Mouse (Mus musculus) heart, embryonic 11.5 days (tissue): ENCODE measurements around the gene Spop. TPM values are rescaled to one million over a fixed set of nuclear protein-coding genes. Genes with fewer than 3 reads are reported as not detected.
A peak's percentile ranks its signal among the peaks of the same experiment; 100 is the strongest.

Source experiments
- ATAC-seq: fragments of 200-750 bp; cut with Nextera tagmentation; replicated peaks from 2 replicates; pipeline ENCODE4 v1.8.0; 2017; ENCODE audit warnings: moderate library complexity; ENCODE audit not compliant: insufficient number of reproducible peaks, low FRiP score, low TSS enrichment
- H3K27ac ChIP-seq: fragments of 300-500 bp; sonication (generic); 2 replicates; pipeline ENCODE4 v1.5.1; 2014; ENCODE audit warnings: mild to moderate bottlenecking, low read depth, low read length
- H3K27me3 ChIP-seq: fragments of 300-500 bp; sonication (generic); 2 replicates; pipeline ENCODE4 v1.6.1; 2014; ENCODE audit warnings: mild to moderate bottlenecking, low read length, mixed read lengths; ENCODE audit not compliant: control insufficient read depth, insufficient read depth
- H3K36me3 ChIP-seq: fragments of 300-500 bp; sonication (generic); 2 replicates; pipeline ENCODE4 v1.6.1; 2014; ENCODE audit warnings: mild to moderate bottlenecking, low read length, moderate library complexity, mixed read lengths; ENCODE audit not compliant: control insufficient read depth, insufficient read depth
- H3K4me1 ChIP-seq: fragments of 300-500 bp; sonication (generic); 2 replicates; pipeline ENCODE4 v1.6.1; 2014; ENCODE audit warnings: low read length; ENCODE audit not compliant: control insufficient read depth, insufficient read depth
- H3K4me2 ChIP-seq: fragments of 300-500 bp; sonication (generic); 2 replicates; pipeline ENCODE4 v1.6.1; 2014; ENCODE audit warnings: mild to moderate bottlenecking, moderate library complexity
- H3K4me3 ChIP-seq: fragments of 300-500 bp; sonication (generic); 2 replicates; pipeline ENCODE4 v1.5.1; 2014; ENCODE audit warnings: low read depth, low read length
- H3K9ac ChIP-seq: fragments of 300-500 bp; sonication (generic); 2 replicates; pipeline ENCODE4 v1.6.1; 2014; ENCODE audit warnings: mild to moderate bottlenecking, low read depth, low read length, moderate library complexity
- H3K9me3 ChIP-seq: fragments of 300-500 bp; sonication (generic); replicated peaks from 2 replicates; pipeline ENCODE4 v1.6.1; 2016; ENCODE audit warnings: low read length; ENCODE audit not compliant: control insufficient read depth
- WGBS: fragments of 180-500 bp; shearing (Covaris S2); extraction: QIAGEN DNeasy Blood & Tissue Kit; methylation state at CpG from one replicate; pipeline ENCODE4 v1.1.7; 2014; ENCODE audit not compliant: insufficient replicate concordance; 5-methylcytosine and 5-hydroxymethylcytosine counted together
- polyA plus RNA-seq: library from polyadenylated mRNA; unstranded; fragments of >200 nt; fragmentation: Nextera tagmentation; extraction: Ambion mirVana; gene quantifications from 2 replicates; pipeline ENCODE4 v1.2.1, GENCODE M21; 2014

The Spop gene
- polyA plus RNA-seq, 1 experiment from 2014 or later = 82.3 TPM

- Histone ChIP-seq H3K4me1 (no peaks in the 10 kb centered on the region), H3K27ac (no peak overlapping the region), H3K4me2 (no peak overlapping the region), H3K27me3 (peaks cover 9% of the 10 kb centered on the region; the same call in 1 of the 2 replicates), H3K36me3 (no peaks in the 10 kb centered on the region), H3K9ac (no peak overlapping the region), H3K9me3 (no peaks in the 10 kb centered on the region), H3K4me3 (no peak overlapping the region)
- 75% methylated on average over 3 of the region's 3 CpGs for WGBS
- ATAC-seq = no peak
Measured at GRCm38 (mm10) chr11:95528231-95528630, 114.4 kb downstream of the Spop start.

GRCm38 (mm10) chr11:95532353-95533072, 118.6 kb downstream of the Spop start:
- WGBS = 65% methylated on average over 13 of the region's 13 CpGs
- Histone ChIP-seq H3K9me3 (no peaks in the 10 kb centered on the region), H3K4me1 (no peaks in the 10 kb centered on the region), H3K36me3 (no peaks in the 10 kb centered on the region), H3K27me3 (peaks cover 13% of the 10 kb centered on the region), H3K4me2 (no peak overlapping the region), H3K27ac (no peak overlapping the region), H3K4me3 (no peak overlapping the region), H3K9ac (no peak overlapping the region)
- no peak for ATAC-seq

GRCm38 (mm10) chr11:95533484-95534160, 119.7 kb downstream of the Spop start:
- Histone ChIP-seq H3K4me2 (peak overlapping the region; percentile 49), H3K36me3 (no peaks in the 10 kb centered on the region), H3K27me3 (peaks cover 13% of the 10 kb centered on the region), H3K4me3 (no peak overlapping the region), H3K9me3 (no peaks in the 10 kb centered on the region), H3K9ac (0 out of 2 replicates have a peak overlapping the region, but pooled peaks have one; percentile 43), H3K27ac (no peak overlapping the region), H3K4me1 (no peaks in the 10 kb centered on the region)
- WGBS = 17% methylated on average over 24 of the region's 24 CpGs
- ATAC-seq = peak; percentile 69

GRCm38 (mm10) chr11:95538378-95539104, 124.7 kb downstream of the Spop start:
- H3K9ac ChIP-seq = no peak overlapping the region
- no peak overlapping the region for H3K4me3 ChIP-seq
- H3K9me3 ChIP-seq = no peaks in the 10 kb centered on the region
- H3K27ac ChIP-seq = no peak overlapping the region
- H3K4me1 ChIP-seq = peaks cover 15% of the 10 kb centered on the region; the same call in 1 of the 2 replicates
- H3K27me3 ChIP-seq = peaks cover 19% of the 10 kb centered on the region
- no peaks in the 10 kb centered on the region for H3K36me3 ChIP-seq
- ATAC-seq = no peak
- no peak overlapping the region for H3K4me2 ChIP-seq
- WGBS = 72% methylated on average over 15 of the region's 15 CpGs

GRCm38 (mm10) chr11:95540637-95541385, 126.9 kb downstream of the Spop start:
- Histone ChIP-seq H3K4me3 (no peak overlapping the region), H3K9ac (no peak overlapping the region), H3K36me3 (no peaks in the 10 kb centered on the region), H3K9me3 (no peaks in the 10 kb centered on the region), H3K27me3 (peaks cover 9% of the 10 kb centered on the region), H3K4me1 (peaks cover 17% of the 10 kb centered on the region; the same call in 1 of the 2 replicates), H3K27ac (no peak overlapping the region), H3K4me2 (peak overlapping the region; percentile 36)
- ATAC-seq = no peak
- 26% methylated on average over 18 of the region's 18 CpGs for WGBS

Other genes starting within 250 kb of the Spop start
- gene Tac4, start 152.6 kb upstream of the Spop start, polyA plus RNA-seq = 0.13 TPM in 1 of 2 replicates, not detected in the other
- 43.2 and 55.1 TPM in 2 replicates for gene Kat7, start 103.8 kb upstream of the Spop start, polyA plus RNA-seq
- 14.3 and 19.4 TPM in 2 replicates for gene Fam117a, start 77.1 kb upstream of the Spop start, polyA plus RNA-seq
- 92.4 and 95.9 TPM in 2 replicates for gene Slc35b1, start 29.4 kb upstream of the Spop start, polyA plus RNA-seq
- gene Nxph3, start 100.5 kb downstream of the Spop start, polyA plus RNA-seq = 0.24 and 0.39 TPM in 2 replicates
- gene Ngfr, start 173.7 kb downstream of the Spop start, polyA plus RNA-seq = 3.6 TPM in 2 replicates